Mouse (Mus musculus) thymus, postnatal 0 days (tissue): Measurements from ENCODE around the gene Slc35g3. TPM values are rescaled to one million over a fixed set of nuclear protein-coding genes. Genes with fewer than 3 reads are reported as not detected.
A peak's percentile ranks its signal among the peaks of the same experiment; 100 is the strongest.

Experiments used
- DNase-seq: peaks from one replicate; pipeline ENCODE4 v3.0.0-alpha.2; 2015; ENCODE audit warnings: low spot score
- polyA plus RNA-seq: library from polyadenylated mRNA; unstranded; fragments of >200 nt; fragmentation: Nextera tagmentation; extraction: Ambion mirVana; gene quantifications from 2 replicates; pipeline ENCODE4 v1.2.1, GENCODE M21; 2015

The Slc35g3 gene
- polyA plus RNA-seq, 1 experiment from 2014 or later: not detected

DNA sequence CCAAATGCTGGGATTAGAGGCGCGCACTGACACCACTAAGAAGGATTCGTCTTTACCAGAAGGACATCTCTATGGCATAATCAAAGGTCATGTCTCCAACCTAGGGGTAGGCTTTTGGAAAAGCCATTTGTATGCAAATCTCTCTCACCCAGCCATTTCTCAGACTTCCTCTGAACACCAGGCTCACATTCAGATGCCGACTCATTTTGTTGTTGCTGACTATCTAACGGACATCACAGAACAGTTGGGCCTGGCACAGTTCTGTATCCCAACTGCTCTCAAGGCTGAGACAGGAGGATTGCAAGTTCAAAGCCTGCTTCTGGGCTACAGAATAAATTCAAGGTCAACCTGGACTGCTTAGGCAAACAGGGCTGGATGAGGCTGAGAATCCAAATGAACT is 25.5 kb upstream of the Slc35g3 start:
- no peak for DNase-seq

DNA sequence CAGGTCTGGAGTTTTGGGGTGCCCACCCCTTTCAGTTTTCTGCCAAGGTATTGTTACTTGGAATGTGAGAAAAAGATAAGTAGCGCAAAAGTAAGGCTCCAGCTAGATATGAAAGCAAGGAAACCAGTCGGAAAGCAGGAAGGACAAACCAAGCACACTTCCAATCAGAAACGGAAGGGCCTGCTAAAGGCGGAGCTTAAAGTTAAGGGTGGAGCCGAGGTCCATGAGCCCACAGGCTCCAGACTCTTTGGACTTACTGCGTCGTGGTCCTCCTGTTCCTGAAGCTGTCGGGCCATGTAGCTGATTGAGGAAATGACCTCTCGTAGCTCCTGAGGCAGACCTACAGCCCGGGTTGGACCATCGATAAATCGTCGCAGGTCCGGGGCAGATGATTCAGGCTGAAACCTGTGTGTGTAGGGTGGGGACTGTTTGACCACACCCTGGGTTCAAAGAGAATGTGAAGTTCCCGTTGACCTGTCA is 23.1 kb upstream of the Slc35g3 start:
- no peak for DNase-seq

GRCm38 (mm10) chr11:69781828-69782227 is 20.1 kb upstream of the Slc35g3 start:
- DNase-seq: no peak

DNA sequence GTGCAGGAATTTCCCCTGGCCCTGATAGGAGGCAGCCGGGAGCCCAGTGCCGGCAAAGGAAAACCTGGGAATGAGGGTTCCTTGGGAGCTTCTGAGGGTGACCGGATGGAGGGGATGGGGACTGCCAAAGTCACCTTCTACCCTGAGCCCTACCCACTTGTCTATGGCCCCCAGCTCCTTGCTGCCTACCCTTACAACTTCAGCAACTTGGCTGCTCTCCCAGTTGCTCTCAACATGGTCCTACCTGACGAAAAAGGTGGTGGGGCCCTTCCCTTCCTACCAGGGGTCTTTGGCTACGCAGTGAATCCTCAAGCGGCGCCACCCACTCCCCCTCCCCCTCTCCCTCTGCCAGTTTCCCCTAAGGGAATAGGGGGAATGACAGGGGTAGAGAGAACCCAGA is 17.2 kb upstream of the Slc35g3 start:
- no peak for DNase-seq

- no peak for DNase-seq
These were observed 16.7 kb upstream of the Slc35g3 start for GRCm38 (mm10) chr11:69778258-69778982.

- DNase-seq: no peak
These were observed 15.9 kb upstream of the Slc35g3 start for GRCm38 (mm10) chr11:69777504-69778257.

GRCm38 (mm10) chr11:69776488-69776887 is 14.7 kb upstream of the Slc35g3 start:
- DNase-seq: no peak

GRCm38 (mm10) chr11:69775716-69776115 is 13.9 kb upstream of the Slc35g3 start:
- no peak for DNase-seq

DNA sequence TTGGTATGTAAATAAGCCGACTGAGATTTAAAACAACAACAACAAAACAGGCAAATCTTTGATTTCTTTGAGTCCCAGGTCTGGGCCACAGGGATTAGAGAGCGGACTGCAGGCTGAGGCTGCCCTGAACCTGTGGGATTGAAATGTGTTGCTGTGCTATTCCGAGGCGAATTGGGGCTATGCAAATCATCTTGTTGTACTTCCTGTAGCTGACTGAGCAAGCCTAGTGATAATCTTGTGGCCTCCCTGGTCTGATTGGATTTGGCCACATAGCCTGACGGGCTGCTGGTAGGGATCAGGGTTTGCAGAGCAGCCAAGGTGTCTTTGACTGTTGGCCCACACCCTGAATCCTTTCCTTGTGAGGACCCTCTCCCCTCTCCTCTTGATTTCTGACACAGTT is 13.2 kb upstream of the Slc35g3 start:
- DNase-seq: no peak

- DNase-seq: no peak
These were observed 5.8 kb upstream of the Slc35g3 start for GRCm38 (mm10) chr11:69767625-69767909.

GRCm38 (mm10) chr11:69766872-69767624 is 5.3 kb upstream of the Slc35g3 start:
- no peak for DNase-seq

DNA sequence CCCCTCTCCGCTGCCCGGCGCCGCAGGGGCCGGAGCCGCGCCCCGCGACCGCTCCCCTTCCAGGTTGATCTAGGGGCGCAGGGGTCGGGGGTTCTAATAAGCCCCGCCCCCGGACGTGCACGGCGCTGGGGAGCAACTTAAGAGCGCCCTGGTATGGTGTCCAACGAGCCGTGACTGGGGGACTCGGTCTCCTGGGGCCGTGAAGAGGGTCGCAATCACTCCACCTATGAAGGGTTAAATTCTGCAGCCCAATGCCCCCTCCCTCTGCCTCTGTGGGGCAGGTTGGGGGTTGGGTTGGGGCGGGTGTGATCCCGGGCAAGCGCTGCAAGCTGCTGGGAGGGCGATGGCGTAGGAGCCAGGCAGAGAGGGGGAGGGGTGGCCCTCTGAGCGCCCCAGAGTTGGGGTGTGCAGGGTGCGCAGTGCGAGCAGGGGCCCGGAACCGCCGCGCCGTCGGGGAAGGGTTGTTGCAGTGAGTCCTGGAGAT is 4.4 kb upstream of the Slc35g3 start:
- DNase-seq: peak; percentile 86

DNA sequence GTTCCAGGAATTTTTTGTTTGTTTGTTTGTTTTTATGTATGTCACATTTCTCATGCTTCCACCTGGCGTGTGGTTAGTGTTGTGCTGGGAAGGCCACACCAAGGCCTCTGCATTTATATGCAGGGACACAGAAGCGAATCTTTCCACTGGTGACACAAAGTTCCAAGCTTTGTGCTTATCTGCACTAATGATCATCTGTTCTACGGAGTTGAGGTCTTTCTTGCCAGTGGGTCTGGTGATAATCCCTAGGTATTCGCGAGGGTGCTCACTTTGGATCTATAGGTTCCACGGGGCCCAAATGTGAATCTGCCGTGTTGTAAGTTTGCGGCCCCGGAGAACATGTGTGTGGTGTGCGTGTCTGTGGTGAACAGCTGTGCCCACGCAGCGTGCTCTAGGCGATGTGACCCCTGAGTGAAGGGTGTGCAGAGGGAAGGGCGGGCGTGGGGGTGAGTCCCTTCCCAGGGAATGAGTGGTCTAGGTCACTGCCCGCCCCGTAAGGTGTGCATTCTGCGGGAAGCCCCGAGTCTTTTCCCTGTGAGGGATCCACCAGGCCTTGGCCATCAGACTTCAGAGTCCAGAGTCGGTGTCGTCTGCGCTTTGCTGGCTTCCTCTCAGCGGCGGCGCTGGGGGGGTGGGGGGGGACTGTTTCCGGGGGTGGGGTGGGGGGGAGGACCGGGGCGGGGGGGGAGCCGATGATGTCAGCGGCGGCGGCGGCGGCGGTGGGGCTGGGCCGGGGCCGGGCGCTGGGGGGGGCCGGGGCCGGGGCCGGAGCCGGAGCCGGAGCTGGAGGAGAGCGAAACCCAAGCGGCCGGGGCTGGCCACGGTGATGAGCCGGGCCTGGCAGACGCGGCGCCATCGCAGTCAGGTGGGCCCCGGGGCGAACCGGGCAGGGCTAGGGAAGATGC is 3.7 kb upstream of the Slc35g3 start, which contains the start of gene Zbtb4:
Gene Zbtb4, plus strand, starts transcription at position 692 of the 905 bp plus-strand sequence.
- DNase-seq: peak; percentile 53

GRCm38 (mm10) chr11:69763551-69763950 is 1.8 kb upstream of the Slc35g3 start:
- no peak for DNase-seq

DNA sequence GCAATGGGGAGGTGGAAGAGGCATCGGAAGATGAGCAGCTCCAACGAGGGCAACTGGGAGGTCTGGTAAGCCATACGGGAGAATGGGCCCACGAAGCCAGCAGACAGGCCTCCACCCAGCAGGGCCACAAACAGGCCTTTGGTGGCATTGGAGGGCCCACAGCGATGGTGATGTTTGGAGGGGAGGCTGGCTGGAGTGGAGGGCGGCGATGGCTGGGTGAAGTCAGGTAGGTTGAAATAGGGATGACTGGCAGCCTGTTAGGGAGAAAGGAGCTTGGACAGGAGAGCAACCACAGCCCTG is 917 bp downstream of the Slc35g3 start:
- DNase-seq: no peak

GRCm38 (mm10) chr11:69760160-69760900 is 1.4 kb downstream of the Slc35g3 start:
- DNase-seq: no peak

DNA sequence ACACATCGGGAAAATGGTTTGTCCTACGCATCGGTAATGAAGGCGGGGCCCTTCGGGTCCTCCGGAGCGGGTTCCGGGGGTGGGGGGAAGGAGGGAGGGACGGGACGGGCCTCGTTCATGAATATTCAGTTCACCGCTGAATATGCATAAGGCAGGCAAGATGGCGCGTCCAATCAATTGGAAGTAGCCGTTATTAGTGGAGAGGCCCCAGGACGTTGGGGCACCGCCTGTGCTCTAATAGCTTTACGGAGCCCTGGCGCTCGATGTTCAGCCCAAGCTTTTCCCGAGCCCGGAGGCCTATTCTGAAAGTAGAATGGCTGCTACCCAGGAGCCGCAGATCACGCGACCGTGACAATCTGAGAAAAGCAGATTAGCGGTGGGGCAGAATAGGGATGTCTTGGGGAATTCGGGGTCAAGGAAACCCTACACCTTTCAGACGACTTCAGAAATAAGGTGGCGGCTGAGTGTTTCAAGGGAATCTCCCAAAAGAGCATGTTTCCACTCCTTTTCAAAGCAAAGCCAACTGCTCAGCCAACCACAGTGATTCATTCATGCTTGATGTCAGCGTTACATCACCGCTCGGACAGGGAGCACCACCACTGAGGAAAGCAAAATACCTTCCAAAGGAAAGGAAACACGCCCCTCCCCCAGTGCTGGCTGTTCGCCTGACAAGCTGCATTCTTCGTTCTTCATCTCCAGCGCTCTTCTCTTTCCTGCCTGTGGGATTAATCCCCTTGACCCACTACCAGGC is 2.6 kb downstream of the Slc35g3 start:
- DNase-seq: peak; percentile 93

GRCm38 (mm10) chr11:69758478-69758970 is 3.2 kb downstream of the Slc35g3 start, which contains the start of gene Polr2a:
TSS of gene Polr2a (minus strand) at chr11:69758637.
- peak; percentile 99 for DNase-seq

DNA sequence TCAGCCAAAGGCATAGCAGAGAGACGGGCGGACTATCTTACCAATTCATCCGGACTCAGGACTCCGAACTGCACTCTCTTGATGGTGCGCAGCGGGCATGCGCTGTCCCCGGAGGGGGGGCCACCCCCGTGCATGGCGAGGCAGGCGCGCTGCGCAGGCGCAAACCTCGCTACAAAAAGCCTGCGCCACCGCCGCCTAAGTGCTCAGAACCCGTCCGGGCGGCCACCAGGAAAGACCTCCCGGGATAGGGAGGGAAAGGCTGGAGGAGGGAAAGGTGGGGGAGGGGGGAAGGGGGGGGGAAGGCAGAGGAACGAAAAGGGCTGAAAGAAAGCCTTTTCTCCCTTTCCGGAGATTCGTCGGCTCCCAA is 3.7 kb downstream of the Slc35g3 start:
- DNase-seq: peak; percentile 94
